In the genomic region with DNA sequence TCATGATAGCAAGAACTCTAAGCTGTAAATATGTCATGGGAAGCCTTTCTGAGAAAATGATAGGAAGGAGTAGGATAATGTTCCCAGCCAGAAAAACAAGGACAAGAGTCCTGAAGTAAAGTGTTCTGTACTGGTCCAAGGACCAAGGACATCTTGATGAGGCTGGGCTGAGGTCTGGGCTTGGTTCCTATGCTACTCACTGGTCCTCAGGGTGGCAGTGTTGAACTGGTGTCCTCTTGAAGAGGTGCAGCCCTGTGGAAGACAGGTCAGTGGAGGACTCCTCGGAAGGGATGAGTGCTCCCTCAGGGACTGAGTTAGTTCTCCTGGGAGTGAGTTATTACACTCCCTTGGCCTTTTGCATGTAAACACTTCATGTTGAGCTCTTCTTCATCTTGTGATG, we compare ENCODE assay signal across 9 mouse cellular contexts.
DNase-seq lines count a peak whose midpoint lies in the region; ATAC-seq and TF ChIP-seq lines count a peak whose summit lies in the region.
"Had no signal": no experiment of that assay in that cellular context is flagged by ENCODE, and none has a peak within 500 bp of the region (broad histone marks: within the 10 kb centered on the region; RNA-seq: fewer than 3 reads in every experiment).

No protein-coding gene starts in this region.

- no peak overlapping the region for H3K9ac ChIP-seq in forebrain, embryonic 12.5 days

- TF ChIP-seq CTCF in cerebellum, adult 2 months (IDR thresholded peaks at IDR 0.05; ENCODE audit: borderline replicate concordance, insufficient read depth, low read depth, low read length): peak; percentile 61; the same call in 1 of the 2 replicates

- H3K4me2 ChIP-seq in forebrain, embryonic 12.5 days: no peak overlapping the region

- no peaks in the 10 kb centered on the region for H3K27me3 ChIP-seq in heart, embryonic 10.5 days (ENCODE audit: insufficient read depth, poor library complexity, severe bottlenecking)
- H3K27me3 ChIP-seq in cerebellum, adult 2 months (ENCODE audit: control insufficient read depth, insufficient read depth, low read length): no peaks in the 10 kb centered on the region
- H3K27me3 ChIP-seq in forebrain, embryonic 12.5 days: no peaks in the 10 kb centered on the region

- no peaks in the 10 kb centered on the region for H3K36me3 ChIP-seq in heart, embryonic 10.5 days
- no peaks in the 10 kb centered on the region for H3K36me3 ChIP-seq in forebrain, embryonic 12.5 days (replicated peaks)

- H3K4me1 ChIP-seq in heart, embryonic 10.5 days: no peaks in the 10 kb centered on the region
- no peaks in the 10 kb centered on the region for H3K4me1 ChIP-seq in cerebellum, adult 2 months (ENCODE audit: control insufficient read depth, insufficient read depth, low read length)
- no peaks in the 10 kb centered on the region for H3K4me1 ChIP-seq in forebrain, embryonic 12.5 days

- peak; percentile 95 for DNase-seq in heart, adult 11 months
- no peak for DNase-seq in heart, embryonic 10.5 days (ENCODE audit: low spot score)
- DNase-seq in B cell, adult 2 months: peak; percentile 23 to 33
- DNase-seq in cerebellum, adult 2 months: peak; percentile 40 to 41
- DNase-seq in kidney, adult 8-10 months: peak; percentile 23 to 64
- DNase-seq in ovary, postnatal 36 days (ENCODE audit: low spot score): peak; percentile 39

- no peaks in the 10 kb centered on the region for H3K9me3 ChIP-seq in heart, embryonic 10.5 days
- H3K9me3 ChIP-seq in forebrain, embryonic 12.5 days: no peaks in the 10 kb centered on the region

- no peak for ATAC-seq in forebrain, embryonic 12.5 days (ENCODE audit: low FRiP score)
- ATAC-seq in granulocyte monocyte progenitor cell, adult 5-6 weeks (replicated peaks; ENCODE audit: poor library complexity, severe bottlenecking): no peak

- no peak for TF ChIP-seq POLR2A in cerebellum, adult 2 months (IDR thresholded peaks at IDR 0.05; ENCODE audit: borderline replicate concordance, insufficient read depth, low read length)

- no peak overlapping the region for H3K4me3 ChIP-seq in heart, embryonic 10.5 days
- no peak overlapping the region for H3K4me3 ChIP-seq in cerebellum, adult 2 months (replicated peaks; ENCODE audit: insufficient read depth, low read depth, low read length)
- H3K4me3 ChIP-seq in forebrain, embryonic 12.5 days (replicated peaks): no peak overlapping the region

- no peak overlapping the region for H3K27ac ChIP-seq in heart, embryonic 10.5 days
- H3K27ac ChIP-seq in cerebellum, adult 2 months (ENCODE audit: insufficient read depth, low read length): no peak overlapping the region
- no peak overlapping the region for H3K27ac ChIP-seq in forebrain, embryonic 12.5 days
- H3K27ac ChIP-seq: macrophage had no signal

- 49% methylated on average over 1 of the region's 1 CpGs for WGBS in heart, embryonic 10.5 days
- 19% methylated on average over 1 of the region's 1 CpGs for WGBS in cerebellum, adult 2 months
- WGBS in forebrain, embryonic 12.5 days: 75% methylated on average over 1 of the region's 1 CpGs
